Mouse (Mus musculus) large intestine, adult 2 months (tissue): Measurements from ENCODE around the gene Acy3. TPM values are rescaled to one million over a fixed set of nuclear protein-coding genes. Genes with fewer than 3 reads are reported as not detected.
"Not testable (repeated sequence)": the region's sequence is repeated elsewhere in the genome, so short reads cannot be mapped to it uniquely, and the experiment has no call there.

Experiments used
- DNase-seq: peaks from one replicate; pipeline ENCODE4 v3.0.0-alpha.2; 2012; ENCODE audit warnings: low read depth, low spot score
- WGBS: fragments of 180-500 bp; shearing (Covaris S2); methylation state at CpG from one replicate; pipeline ENCODE4 v1.1.7; 2018; 5-methylcytosine and 5-hydroxymethylcytosine counted together
- polyA plus RNA-seq: library from polyadenylated mRNA; depleted of rRNA; stranded (reverse); fragments of >200 nt; gene quantifications from 2 replicates; pipeline ENCODE4 v1.2.3, GENCODE M21; 2012; rRNA removed

Acy3 gene
- polyA plus RNA-seq, 1 experiment, result 42.5 TPM

GRCm38 (mm10) chr19:4033742-4034141, 47.4 kb downstream of the Acy3 start:
- DNase-seq, result no peak
- WGBS, result 31% methylated on average over 5 of the region's 5 CpGs

DNA sequence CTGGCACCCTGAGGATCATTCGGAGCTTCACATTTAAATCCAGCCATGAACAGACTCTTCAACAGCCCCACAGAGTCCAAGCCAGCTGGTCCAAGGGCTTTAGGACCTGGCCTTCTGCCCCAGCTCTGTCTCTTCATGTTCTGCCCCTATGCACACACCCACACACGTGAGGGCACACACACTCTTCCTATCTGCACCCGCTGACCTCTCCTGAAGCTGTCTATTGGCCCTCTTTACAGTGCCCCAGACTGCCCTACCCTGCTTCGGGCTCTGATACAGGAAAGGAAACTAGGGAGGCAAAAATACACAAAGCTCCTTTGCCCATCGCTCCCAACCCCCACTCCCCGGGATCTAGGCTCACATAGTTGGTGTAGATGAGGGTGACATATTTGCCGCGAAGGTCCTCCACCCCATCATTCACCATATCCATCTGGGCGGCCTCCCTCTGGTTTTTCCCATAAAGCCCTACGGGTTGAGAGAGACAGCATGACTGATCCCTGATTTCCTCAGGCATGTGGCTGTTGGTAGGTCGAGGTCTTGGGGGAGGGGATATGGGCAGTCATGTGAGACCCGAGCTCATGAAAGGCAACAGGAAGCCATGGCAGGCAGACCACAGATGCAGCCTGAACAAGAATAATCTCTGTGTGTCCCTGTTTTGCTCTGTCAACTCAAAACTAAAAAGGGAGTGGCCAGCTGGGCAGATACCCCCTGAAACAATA, 50.1 kb downstream of the Acy3 start:
- DNase-seq, result no peak
- WGBS, result 27% methylated on average over 12 of the region's 12 CpGs

- WGBS, result 12% methylated on average over 8 of the region's 8 CpGs
Observed at GRCm38 (mm10) chr19:4037154-4037787, 50.9 kb downstream of the Acy3 start.

DNA sequence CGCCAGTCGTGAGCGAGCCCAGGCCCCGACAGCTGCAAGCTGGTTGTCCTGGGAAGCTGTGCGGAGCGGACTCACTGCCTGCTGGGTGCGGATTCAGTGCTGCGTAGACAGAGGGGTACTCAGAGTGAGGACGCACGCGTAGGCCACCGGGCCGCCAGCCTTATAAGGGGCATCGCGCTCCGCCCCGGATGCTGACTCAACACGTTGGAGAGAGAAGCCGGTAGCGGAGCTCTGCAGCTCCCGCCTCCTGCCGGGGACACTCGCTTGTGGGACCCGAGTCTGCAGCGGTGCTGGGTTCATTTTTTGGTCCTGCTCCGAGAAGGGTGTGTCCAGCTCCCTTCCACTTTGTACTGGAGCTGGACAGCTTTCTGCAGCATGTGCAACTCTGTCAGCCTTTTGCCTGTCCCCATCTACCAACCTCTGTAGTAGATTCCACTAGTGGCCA, 51.4 kb downstream of the Acy3 start, which contains the start of gene Gstp1:
Gstp1 (minus strand) TSS at position 198 of the 445 bp plus-strand sequence.
- DNase-seq, result no peak
- 2% methylated on average over 26 of the region's 26 CpGs for WGBS

More at GRCm38 (mm10) chr19:4037154-4037787, 50.9 kb downstream of the Acy3 start:
- DNase-seq, result not testable (repeated sequence)

Other genes starting within 250 kb of the Acy3 start
- gene Kmt5b, start 219.1 kb upstream of the Acy3 start, polyA plus RNA-seq, result 9.9 and 15.8 TPM in 2 replicates
- 49.1 and 75.4 TPM in 2 replicates for gene Chka, start 134.8 kb upstream of the Acy3 start, polyA plus RNA-seq
- 164 and 198 TPM in 2 replicates for gene Tcirg1, start 79.4 kb upstream of the Acy3 start, polyA plus RNA-seq
- gene Ndufs8, start 73.8 kb upstream of the Acy3 start, polyA plus RNA-seq, result 417 TPM in 2 replicates
- gene Aldh3b1, start 56.8 kb upstream of the Acy3 start, polyA plus RNA-seq, result 21.4 and 45.1 TPM in 2 replicates
- 123 and 160 TPM in 2 replicates for gene Unc93b1, start 51.4 kb upstream of the Acy3 start, polyA plus RNA-seq
- gene Aldh3b3, start 27.9 kb upstream of the Acy3 start, polyA plus RNA-seq, result 0.16 and 0.95 TPM in 2 replicates
- gene Aldh3b2, start 14.2 kb upstream of the Acy3 start, polyA plus RNA-seq, result 1.3 and 2.0 TPM in 2 replicates
- not detected in 2 replicates for gene Tbx10, start 6.2 kb downstream of the Acy3 start, polyA plus RNA-seq
- 7.7 and 10.5 TPM in 2 replicates for gene Nudt8, start 14.0 kb downstream of the Acy3 start, polyA plus RNA-seq
- gene Gm49405, start 14.1 kb downstream of the Acy3 start, polyA plus RNA-seq, result 1.0 and 2.2 TPM in 2 replicates
- gene Doc2g, start 16.7 kb downstream of the Acy3 start, polyA plus RNA-seq, result 6.8 and 7.3 TPM in 2 replicates
- gene Ndufv1, start 26.2 kb downstream of the Acy3 start, polyA plus RNA-seq, result 152 and 205 TPM in 2 replicates
- gene Gstp1, start 51.4 kb downstream of the Acy3 start, polyA plus RNA-seq, result 910 and 1,226 TPM in 2 replicates
- gene Gstp2, start 59.5 kb downstream of the Acy3 start, polyA plus RNA-seq, result 188 and 228 TPM in 2 replicates
- 19.4 and 21.9 TPM in 2 replicates for gene Gstp3, start 73.0 kb downstream of the Acy3 start, polyA plus RNA-seq
- gene Cabp2, start 95.0 kb downstream of the Acy3 start, polyA plus RNA-seq, result not detected in 2 replicates
- gene Cdk2ap2, start 110.6 kb downstream of the Acy3 start, polyA plus RNA-seq, result 319 and 372 TPM in 2 replicates
- 114 and 145 TPM in 2 replicates for gene Pitpnm1, start 113.4 kb downstream of the Acy3 start, polyA plus RNA-seq
- gene Aip, start 139.3 kb downstream of the Acy3 start, polyA plus RNA-seq, result 62.8 and 63.6 TPM in 2 replicates
- gene Gpr152, start 153.2 kb downstream of the Acy3 start, polyA plus RNA-seq, result 0.03 TPM in 1 of 2 replicates, not detected in the other
- 0.45 and 0.88 TPM in 2 replicates for gene Cabp4, start 157.5 kb downstream of the Acy3 start, polyA plus RNA-seq
- gene Coro1b, start 162.0 kb downstream of the Acy3 start, polyA plus RNA-seq, result 385 and 500 TPM in 2 replicates
- 56.3 and 62.6 TPM in 2 replicates for gene Ptprcap, start 167.0 kb downstream of the Acy3 start, polyA plus RNA-seq
- gene Rps6kb2, start 176.8 kb downstream of the Acy3 start, polyA plus RNA-seq, result 37.5 and 49.3 TPM in 2 replicates
- gene Carns1, start 188.9 kb downstream of the Acy3 start, polyA plus RNA-seq, result 3.2 and 3.3 TPM in 2 replicates
- gene Tbc1d10c, start 204.7 kb downstream of the Acy3 start, polyA plus RNA-seq, result 23.0 TPM in 2 replicates
- gene Ppp1ca, start 205.5 kb downstream of the Acy3 start, polyA plus RNA-seq, result 374 and 382 TPM in 2 replicates
- 25.5 and 26.9 TPM in 2 replicates for gene Rad9a, start 215.1 kb downstream of the Acy3 start, polyA plus RNA-seq
- 7.4 and 8.4 TPM in 2 replicates for gene Clcf1, start 227.7 kb downstream of the Acy3 start, polyA plus RNA-seq
- gene AC109138.7, start 227.8 kb downstream of the Acy3 start, polyA plus RNA-seq, result not detected in 2 replicates
- gene Pold4, start 245.3 kb downstream of the Acy3 start, polyA plus RNA-seq, result 116 and 130 TPM in 2 replicates